Mouse (Mus musculus) ES-E14 (cell line): Measurements from ENCODE around the gene Dlk2. TPM values are rescaled to one million over a fixed set of nuclear protein-coding genes. Genes with fewer than 3 reads are reported as not detected.

Experiments used
- DNase-seq: peaks from one replicate; pipeline ENCODE4 v3.0.0-alpha.2; 2013; ENCODE audit warnings: low read depth, low spot score
- H3K27ac ChIP-seq: 2 replicates; pipeline ENCODE4 v1.5.1; 2012; ENCODE audit warnings: low read depth, mild to moderate bottlenecking, low read length, moderate library complexity, mixed read lengths; ENCODE audit not compliant: poor library complexity, insufficient read depth, severe bottlenecking
- H3K36me3 ChIP-seq: 2 replicates; pipeline ENCODE4 v1.6.1; 2012; ENCODE audit warnings: mild to moderate bottlenecking, low read length, moderate library complexity, mixed read lengths; ENCODE audit not compliant: control insufficient read depth, poor library complexity, insufficient read depth, severe bottlenecking
- H3K4me1 ChIP-seq, 2 experiments: fragments of 150-350 bp in 1 of 2; sonication (generic) in 1 of 2; 2 replicates each; pipeline ENCODE4 v1.6.1; 2012; ENCODE audit warnings: low read length in 2 of 2, mild to moderate bottlenecking in 1 of 2, mixed read lengths in 1 of 2; ENCODE audit not compliant: control insufficient read depth in 2 of 2, insufficient read depth in 2 of 2, poor library complexity in 1 of 2
- H3K4me3 ChIP-seq, 2 experiments: fragments of 150-350 bp in 1 of 2; sonication (generic) in 1 of 2; 2 replicates each; pipeline ENCODE4 v1.5.1; 2012; ENCODE audit warnings: low read length in 2 of 2, low read depth in 1 of 2, mild to moderate bottlenecking in 1 of 2, mixed read lengths in 1 of 2; ENCODE audit not compliant: insufficient read depth in 1 of 2, poor library complexity in 1 of 2, severe bottlenecking in 1 of 2
- H3K9ac ChIP-seq: 2 replicates; pipeline ENCODE4 v1.6.1; 2012; ENCODE audit warnings: low read depth, mild to moderate bottlenecking, low read length, mixed read lengths; ENCODE audit not compliant: poor library complexity, insufficient read depth, severe bottlenecking
- H3K9me3 ChIP-seq: fragments of 150-350 bp; sonication (generic); 2 replicates; pipeline ENCODE4 v1.6.1; 2012; ENCODE audit warnings: low read depth, mild to moderate bottlenecking, low read length; ENCODE audit not compliant: control insufficient read depth, insufficient read depth
- CHD2 ChIP-seq: IDR thresholded peaks from 2 replicates; pipeline ENCODE4 v1.6.1; 2014; ENCODE audit warnings: mild to moderate bottlenecking, low read depth, low read length, inconsistent platforms
- HCFC1 ChIP-seq: IDR thresholded peaks from 2 replicates; pipeline ENCODE4 v1.6.1; 2012; ENCODE audit warnings: low read length, inconsistent platforms, borderline replicate concordance; ENCODE audit not compliant: insufficient read depth
- MAFK ChIP-seq: IDR thresholded peaks from 2 replicates; pipeline ENCODE4 v1.6.1; 2014; ENCODE audit warnings: mild to moderate bottlenecking, low read depth, low read length, inconsistent platforms; ENCODE audit not compliant: insufficient read depth
- ZC3H11A ChIP-seq: IDR thresholded peaks from 2 replicates; pipeline ENCODE4 v1.6.1; 2012; ENCODE audit warnings: low read depth, mild to moderate bottlenecking, inconsistent platforms, low read length, borderline replicate concordance
- ZNF384 ChIP-seq: IDR thresholded peaks from 2 replicates; pipeline ENCODE4 v1.6.1; 2012; ENCODE audit warnings: low read depth, low read length, inconsistent platforms
- in situ Hi-C, 2 experiments: fragments of 600-800 bp; cut with MboI; formaldehyde crosslinking; loops; one replicate each; pipeline ENCODE4 v1.15.1; 2025; ENCODE audit warnings: low sequenced_read_pairs in 2 of 2, inconsistent platforms in 1 of 2; ENCODE audit not compliant: unreplicated experiment in 2 of 2
- total RNA-seq: library from RNA; depleted of rRNA; stranded (reverse); fragments of 300-350 nt; gene quantifications from 2 replicates; pipeline ENCODE4 v1.2.3, GENCODE M21; 2012

Gene Dlk2
- total RNA-seq, 1 experiment, result 1.4 TPM

GRCm38 (mm10) chr17:46275034-46275433 lies 22.2 kb upstream of the Dlk2 start:
- no peak overlapping the region for H3K4me3 ChIP-seq
- no peak overlapping the region for H3K27ac ChIP-seq
- no peaks in the 10 kb centered on the region for H3K9me3 ChIP-seq
- TF ChIP-seq ZNF384 (no peak), CHD2 (no peak), ZC3H11A (no peak), HCFC1 (no peak), MAFK (no peak)
- H3K9ac ChIP-seq, result no peak overlapping the region
- no peak for DNase-seq
- in situ Hi-C loops, result no loop called here
- H3K36me3 ChIP-seq, result peaks cover 39% of the 10 kb centered on the region
- H3K4me1 ChIP-seq, result peaks cover 0 to 8% of the 10 kb centered on the region in 2 experiments; a peak in 1 of 4 replicates

- no peak for DNase-seq
- H3K36me3 ChIP-seq, result peaks cover 38% of the 10 kb centered on the region
- H3K9me3 ChIP-seq, result no peaks in the 10 kb centered on the region
- H3K4me1 ChIP-seq, result peaks cover 0 to 8% of the 10 kb centered on the region in 2 experiments; a peak in 1 of 4 replicates
- in situ Hi-C loops, result no loop called here
- no peak for TF ChIP-seq CHD2
- H3K9ac ChIP-seq, result 0 out of 2 replicates have a peak overlapping the region, but pooled peaks have one; percentile 4
- no peak overlapping the region for H3K4me3 ChIP-seq
- H3K27ac ChIP-seq, result no peak overlapping the region
These were observed 21.7 kb upstream of the Dlk2 start for GRCm38 (mm10) chr17:46275506-46275905.

- Histone ChIP-seq H3K36me3 (peaks cover 26% of the 10 kb centered on the region; the same call in 1 of the 2 replicates), H3K4me3 (no peak overlapping the region), H3K4me1 (peaks cover 3 to 12% of the 10 kb centered on the region in 2 experiments; a peak in 3 of 4 replicates), H3K9me3 (no peaks in the 10 kb centered on the region), H3K9ac (no peak overlapping the region), H3K27ac (no peak overlapping the region)
- TF ChIP-seq MAFK, result no peak
- no peak for TF ChIP-seq HCFC1
- no peak for TF ChIP-seq CHD2
- no peak for TF ChIP-seq ZC3H11A
- TF ChIP-seq ZNF384, result no peak
- no peak for DNase-seq
- in situ Hi-C loops, result no loop called here
These were observed 19.6 kb upstream of the Dlk2 start for GRCm38 (mm10) chr17:46277586-46277985.

GRCm38 (mm10) chr17:46278011-46278765 lies 19.0 kb upstream of the Dlk2 start:
- peaks cover 24% of the 10 kb centered on the region; the same call in 1 of the 2 replicates for H3K36me3 ChIP-seq
- in situ Hi-C loops, result no loop called here
- no peak for DNase-seq
- no peak for TF ChIP-seq CHD2
- TF ChIP-seq HCFC1, result no peak
- no peak for TF ChIP-seq ZNF384
- no peak for TF ChIP-seq ZC3H11A
- no peak for TF ChIP-seq MAFK
- H3K4me1 ChIP-seq, result peaks cover 3 to 12% of the 10 kb centered on the region in 2 experiments; a peak in 3 of 4 replicates
- no peak overlapping the region for H3K9ac ChIP-seq
- H3K9me3 ChIP-seq, result no peaks in the 10 kb centered on the region
- H3K27ac ChIP-seq, result no peak overlapping the region
- H3K4me3 ChIP-seq, result no peak overlapping the region

- DNase-seq, result peak; percentile 93
- Histone ChIP-seq H3K9ac (peak within 1 kb of the TSS; percentile 97), H3K27ac (peak within 1 kb of the TSS; percentile 95), H3K4me3 (peak within 1 kb of the TSS; percentile 88 to 95), H3K4me1 (peaks cover 6 to 16% of the 10 kb centered on the region in 2 experiments), H3K9me3 (no peaks in the 10 kb centered on the region), H3K36me3 (peaks cover 15% of the 10 kb centered on the region; the same call in 1 of the 2 replicates)
- TF ChIP-seq MAFK, result no peak
- peak; percentile 79 for TF ChIP-seq ZNF384
- 0 out of 2 replicates have a peak, but pooled peaks have one; percentile 60 for TF ChIP-seq HCFC1
- 0 out of 2 replicates have a peak, but pooled peaks have one; percentile 37 for TF ChIP-seq CHD2
- no peak for TF ChIP-seq ZC3H11A
- in situ Hi-C loops, result no loop called here
These were observed 14.6 kb upstream of the Dlk2 start, which contains the start of gene Tjap1 for GRCm38 (mm10) chr17:46282483-46283123. Tjap1 (minus strand) TSS chr17:46283026.
